20 mouse cellular contexts compared by ENCODE assay signal in genomic region chr8:122661894-122662293, GRCm38 (mm10). TPM values are rescaled to one million over a fixed set of nuclear protein-coding genes. Genes with fewer than 3 reads are reported as not detected.
"Had no signal": no experiment of that assay in that cellular context is flagged by ENCODE, and none has a peak within 500 bp of the region (broad histone marks: within the 10 kb centered on the region; RNA-seq: fewer than 3 reads in every experiment).

No protein-coding gene starts in this region.

- H3K4me3 ChIP-seq: midbrain, embryonic 10.5 days; midbrain, embryonic 13.5 days; midbrain, embryonic 15.5 days; neural tube, embryonic 13.5 days; neural tube, embryonic 15.5 days; stomach, embryonic 15.5 days had no signal

- DNase-seq: lung, adult 18-20 months; thymus, adult 2 months; thymus, postnatal 25 days; thymus, postnatal 4 days had no signal

- H3K9ac ChIP-seq: lung, embryonic 14.5 days; midbrain, embryonic 13.5 days; midbrain, embryonic 15.5 days; neural tube, embryonic 13.5 days; neural tube, embryonic 15.5 days; stomach, embryonic 15.5 days had no signal

- H3K9me3 ChIP-seq: midbrain, embryonic 10.5 days; midbrain, embryonic 13.5 days; midbrain, embryonic 15.5 days; neural tube, embryonic 13.5 days; neural tube, embryonic 15.5 days; stomach, embryonic 15.5 days had no signal

- ATAC-seq: midbrain, embryonic 13.5 days; midbrain, embryonic 15.5 days had no signal

- H3K36me3 ChIP-seq: midbrain, embryonic 10.5 days; midbrain, embryonic 13.5 days; midbrain, embryonic 15.5 days; neural tube, embryonic 13.5 days; neural tube, embryonic 15.5 days; stomach, embryonic 15.5 days had no signal

- H3K27ac ChIP-seq: midbrain, embryonic 10.5 days; midbrain, embryonic 15.5 days; stomach, postnatal 0 days had no signal

- H3K27me3 ChIP-seq: midbrain, embryonic 13.5 days; midbrain, embryonic 15.5 days; neural tube, embryonic 13.5 days; neural tube, embryonic 15.5 days; stomach, embryonic 15.5 days had no signal

- H3K4me2 ChIP-seq: midbrain, embryonic 13.5 days; midbrain, embryonic 15.5 days; neural tube, embryonic 15.5 days; stomach, embryonic 15.5 days had no signal

RNA-seq across cellular contexts. Expression of gene Pabpn1l, which starts 39.4 kb away (rescaled TPM):
- total RNA-seq: megakaryocyte-erythroid progenitor cell, adult 5-6 weeks; midbrain, postnatal 0 days; monocyte, adult 5-6 weeks had no signal
- polyA plus RNA-seq: liver, embryonic 16.5 days; lung, embryonic 14.5 days; lung, embryonic 16.5 days; midbrain, embryonic 10.5 days; midbrain, embryonic 13.5 days; midbrain, embryonic 15.5 days; midbrain, postnatal 0 days; neural tube, embryonic 11.5 days; neural tube, embryonic 13.5 days; stomach, embryonic 15.5 days; testis, adult 2 months; urinary bladder, adult 2 months had no signal
